Mouse (Mus musculus) cerebellum, adult 9-10 months (tissue): Measurements from ENCODE around the gene Keap1.
A peak's percentile ranks its signal among the peaks of the same experiment; 100 is the strongest.
"Not testable (repeated sequence)": the region's sequence is repeated elsewhere in the genome, so short reads cannot be mapped to it uniquely, and the experiment has no call there.

ENCODE experiments used
- DNase-seq: peaks from one replicate; pipeline ENCODE4 v3.0.0; 2022

The Keap1 gene

GRCm38 (mm10) chr9:21238733-21239464, at the start of gene Keap1:
Gene Keap1 (minus strand): TSS chr9:21239361.
- DNase-seq = peak; percentile 78

DNA sequence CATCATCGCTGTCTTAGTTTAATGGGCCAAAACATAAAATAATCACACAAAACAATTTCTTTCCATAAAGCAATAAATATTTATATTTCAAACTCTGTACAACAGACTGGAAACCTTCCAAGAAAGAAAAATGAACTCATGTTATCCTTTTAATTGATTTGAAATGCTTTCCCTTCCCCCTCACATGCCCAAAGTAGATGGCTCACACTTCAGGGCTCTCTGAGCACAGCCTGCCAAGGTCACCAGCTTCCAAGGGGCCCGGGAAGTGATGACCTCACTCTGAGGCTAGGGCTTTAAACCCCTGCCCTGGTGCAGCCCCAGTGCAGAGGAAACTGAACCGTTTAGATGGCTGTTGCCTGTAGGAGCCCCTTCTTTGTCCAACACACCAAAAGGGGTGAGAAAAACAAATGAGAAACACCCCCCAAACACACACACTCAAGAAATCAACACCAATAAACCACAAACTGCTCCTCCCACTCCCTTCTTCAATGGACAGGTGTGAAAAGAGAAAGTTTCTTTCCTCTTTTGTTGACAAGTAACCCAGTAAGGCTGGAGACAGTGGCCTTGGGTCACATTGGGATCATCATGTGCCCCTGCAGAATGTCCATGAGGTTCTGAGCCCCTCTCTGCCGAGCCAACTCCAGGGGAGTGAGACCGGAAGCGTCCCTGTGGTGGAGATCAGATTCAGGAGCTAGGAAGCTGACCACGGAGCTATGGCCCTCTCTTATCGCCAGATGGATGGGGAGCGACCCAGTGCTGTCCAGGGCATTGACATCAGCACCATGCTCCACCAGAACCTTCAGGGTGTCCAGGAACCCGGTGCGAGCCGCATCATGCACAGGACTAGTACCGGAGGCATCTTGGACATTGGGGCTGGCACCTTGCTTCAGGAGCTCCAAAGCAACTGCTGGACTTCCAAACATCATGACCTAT, 49.5 kb upstream of the Keap1 start:
- peak; percentile 62 for DNase-seq

- DNase-seq = peak; percentile 98
These were observed 48.6 kb upstream of the Keap1 start, which contains the start of gene Kri1 for GRCm38 (mm10) chr9:21287571-21288402. Gene Kri1 (minus strand): TSS chr9:21287969.

GRCm38 (mm10) chr9:21286753-21287152, 47.6 kb upstream of the Keap1 start:
- DNase-seq = no peak

- DNase-seq = no peak
These were observed 44.8 kb upstream of the Keap1 start for GRCm38 (mm10) chr9:21283994-21284393.

GRCm38 (mm10) chr9:21283591-21283990, 44.4 kb upstream of the Keap1 start:
- no peak for DNase-seq

DNA sequence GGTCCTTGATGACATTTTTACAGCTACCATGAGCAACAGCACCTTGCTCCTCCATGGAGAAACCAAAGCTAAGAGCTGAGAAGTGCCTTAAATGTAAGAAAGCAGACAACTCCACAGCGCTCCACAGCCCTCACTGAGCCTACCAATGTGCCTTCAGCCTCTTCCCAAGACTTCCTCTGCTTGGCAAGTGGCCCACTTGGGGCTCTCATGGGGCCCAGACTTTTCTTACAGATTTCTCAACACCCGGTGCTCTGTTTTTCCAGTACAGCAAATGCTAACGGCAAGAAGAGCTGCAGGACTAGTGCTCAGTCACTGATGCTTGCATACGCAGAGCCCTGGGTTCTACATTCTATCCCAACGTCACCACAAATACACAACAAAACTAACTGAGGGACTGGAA, 38.6 kb upstream of the Keap1 start:
- DNase-seq = no peak

DNA sequence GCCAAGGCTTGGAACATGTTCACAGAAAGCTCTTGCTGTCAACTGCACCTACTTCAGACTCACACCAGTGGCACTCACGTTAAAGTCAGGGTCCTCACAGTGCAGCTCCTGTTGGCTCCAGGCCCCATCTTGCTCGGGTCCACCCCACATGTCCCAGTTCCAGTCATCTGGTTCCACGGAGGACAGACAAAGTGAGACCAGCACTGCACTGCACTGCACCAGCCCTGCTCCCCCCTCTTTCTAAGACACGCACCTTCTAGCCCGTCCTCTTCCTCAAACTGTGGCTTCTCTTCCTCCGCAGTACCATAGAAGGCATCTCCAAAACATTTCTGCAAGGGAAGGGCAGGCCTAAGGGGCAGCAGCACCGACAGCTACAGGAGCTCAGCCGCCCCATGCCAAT, 37.1 kb upstream of the Keap1 start:
- no peak for DNase-seq

DNA sequence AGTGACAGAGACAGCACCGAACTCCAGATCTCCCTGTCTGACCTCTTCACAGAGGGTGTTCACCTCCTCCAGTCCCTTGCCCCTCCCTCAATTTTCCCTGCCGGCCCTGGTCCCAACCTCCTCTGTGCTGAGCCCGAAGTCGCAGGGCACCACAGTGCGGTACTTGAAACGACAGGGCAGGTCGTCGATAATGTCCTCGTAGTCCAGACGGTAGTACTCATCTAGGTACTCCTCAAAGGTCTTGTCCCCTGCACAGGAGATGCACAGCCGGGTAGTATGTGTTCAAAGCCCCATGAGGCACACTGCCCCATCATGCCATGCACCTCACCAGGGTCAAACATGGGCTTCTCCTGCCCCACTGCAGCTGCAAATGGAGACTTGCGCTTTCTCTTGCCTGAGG, 36.6 kb upstream of the Keap1 start:
- DNase-seq = no peak

GRCm38 (mm10) chr9:21275013-21275710, 36.0 kb upstream of the Keap1 start:
- DNase-seq = no peak

DNA sequence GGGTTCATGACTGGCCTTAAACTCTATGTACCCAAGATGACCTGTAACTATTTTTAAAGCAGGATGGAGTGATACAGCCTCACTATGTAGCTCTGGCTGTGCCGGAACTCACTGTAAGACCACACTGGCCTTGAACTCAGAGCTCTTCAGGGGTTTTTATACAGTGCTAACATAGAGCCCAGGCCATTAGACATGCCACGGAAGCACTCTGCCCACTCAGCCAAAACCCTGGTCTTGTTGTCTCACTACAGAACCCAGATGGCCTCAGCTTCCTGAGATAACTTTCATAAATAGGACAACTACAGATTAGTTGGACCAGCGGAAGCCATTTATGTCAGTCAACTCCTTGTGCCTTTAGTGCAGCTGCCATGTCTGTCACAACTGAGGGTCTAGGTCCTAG, 35.2 kb upstream of the Keap1 start:
- no peak for DNase-seq

DNA sequence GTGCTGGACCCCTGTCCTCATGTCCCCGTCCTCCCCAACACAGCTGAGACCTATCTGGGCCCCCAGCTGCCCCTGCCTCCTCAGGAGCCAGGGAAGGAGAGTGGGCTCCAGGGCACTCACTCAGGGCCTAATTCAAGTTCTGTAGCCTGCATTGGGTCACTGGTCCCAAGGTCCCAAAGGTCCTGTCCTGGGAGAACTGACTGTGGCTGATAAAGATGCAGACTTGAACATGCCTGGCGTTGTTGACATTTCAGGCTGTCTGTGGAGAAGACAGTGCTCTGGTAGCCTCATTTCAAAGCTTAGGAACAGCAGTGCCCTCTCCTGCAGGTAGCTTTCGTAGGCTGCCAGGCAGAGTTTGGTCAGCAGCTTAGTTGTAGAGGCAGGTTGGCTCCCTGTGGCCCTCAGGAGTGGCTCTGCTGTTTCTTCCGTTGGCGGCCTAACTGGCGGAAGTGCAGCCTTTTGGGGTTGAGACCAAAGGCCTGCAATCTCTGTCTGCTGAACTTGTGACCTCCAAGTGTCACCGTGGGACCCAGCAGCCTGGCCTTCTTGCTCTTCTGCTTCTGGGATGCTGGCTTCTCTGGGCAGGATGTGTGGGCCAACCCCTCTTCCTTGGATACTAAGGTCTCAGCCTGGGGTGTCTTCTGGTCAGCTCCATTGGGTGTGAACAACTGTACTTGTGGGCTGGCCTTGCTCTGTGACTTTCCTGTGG, 34.5 kb upstream of the Keap1 start:
- no peak for DNase-seq

- no peak for DNase-seq
These were observed 33.9 kb upstream of the Keap1 start for GRCm38 (mm10) chr9:21273094-21273493.

- DNase-seq = no peak
These were observed 33.2 kb upstream of the Keap1 start for GRCm38 (mm10) chr9:21272391-21272790.

DNA sequence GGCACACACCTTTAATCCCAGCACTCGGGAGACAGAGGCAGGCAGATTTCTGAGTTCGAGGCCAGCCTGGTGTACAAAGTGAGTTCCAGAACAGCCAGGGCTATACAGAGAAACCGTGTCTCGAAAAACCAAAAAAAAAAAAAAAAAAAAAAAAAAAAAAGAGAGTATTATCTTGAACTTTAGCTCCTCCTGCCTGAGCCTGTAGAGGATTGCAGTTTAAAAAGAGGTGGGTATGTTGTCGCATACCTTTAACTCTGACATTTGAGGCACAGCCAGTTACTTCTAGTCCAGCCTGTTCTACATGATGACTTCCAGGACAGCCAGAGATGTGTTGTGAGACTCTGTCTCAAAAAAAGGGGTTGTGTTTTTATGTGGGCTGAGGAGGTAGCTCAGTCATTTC, 30.4 kb upstream of the Keap1 start:
- not testable (repeated sequence) for DNase-seq

DNA sequence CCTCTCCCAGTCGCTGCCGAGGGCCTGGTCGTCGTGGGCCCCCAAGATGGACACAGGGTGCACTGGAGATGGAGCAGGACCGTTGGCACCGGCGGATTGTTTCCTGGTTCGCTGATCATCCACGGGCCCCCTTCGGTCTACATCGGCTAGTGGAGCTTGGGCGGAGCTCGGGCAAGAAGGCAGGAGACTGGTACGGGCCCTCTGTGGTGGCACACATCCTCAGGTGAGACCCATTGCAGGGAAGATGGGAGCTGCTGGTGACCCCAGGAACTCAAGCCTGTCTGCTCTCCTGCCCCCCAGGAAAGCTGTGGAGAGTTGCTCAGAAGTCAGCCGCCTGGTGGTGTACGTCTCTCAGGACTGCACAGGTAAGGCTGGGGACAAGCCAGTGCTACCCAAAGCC, 29.1 kb upstream of the Keap1 start:
- DNase-seq = no peak

- DNase-seq = no peak
These were observed 27.7 kb upstream of the Keap1 start for GRCm38 (mm10) chr9:21266889-21267288.

DNA sequence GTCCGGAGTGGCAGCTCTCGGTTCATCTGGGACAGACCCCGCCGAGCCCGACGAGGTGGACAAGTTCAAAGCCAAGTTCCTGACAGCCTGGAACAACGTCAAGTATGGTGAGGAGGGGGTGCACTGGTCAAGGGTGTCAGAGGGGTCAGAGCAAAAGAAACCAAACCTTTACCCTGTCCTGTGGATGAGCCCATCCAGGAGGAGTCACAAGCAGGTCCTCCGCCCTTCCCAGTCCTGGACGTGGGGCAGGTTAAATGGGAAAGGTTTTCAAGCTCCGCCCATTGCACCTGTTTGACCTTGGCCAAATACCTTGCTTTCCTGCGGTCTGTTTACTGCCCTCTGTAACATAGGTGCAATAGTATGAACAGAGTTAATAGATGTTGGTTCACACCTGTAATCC, 26.4 kb upstream of the Keap1 start:
- DNase-seq = peak; percentile 73

DNA sequence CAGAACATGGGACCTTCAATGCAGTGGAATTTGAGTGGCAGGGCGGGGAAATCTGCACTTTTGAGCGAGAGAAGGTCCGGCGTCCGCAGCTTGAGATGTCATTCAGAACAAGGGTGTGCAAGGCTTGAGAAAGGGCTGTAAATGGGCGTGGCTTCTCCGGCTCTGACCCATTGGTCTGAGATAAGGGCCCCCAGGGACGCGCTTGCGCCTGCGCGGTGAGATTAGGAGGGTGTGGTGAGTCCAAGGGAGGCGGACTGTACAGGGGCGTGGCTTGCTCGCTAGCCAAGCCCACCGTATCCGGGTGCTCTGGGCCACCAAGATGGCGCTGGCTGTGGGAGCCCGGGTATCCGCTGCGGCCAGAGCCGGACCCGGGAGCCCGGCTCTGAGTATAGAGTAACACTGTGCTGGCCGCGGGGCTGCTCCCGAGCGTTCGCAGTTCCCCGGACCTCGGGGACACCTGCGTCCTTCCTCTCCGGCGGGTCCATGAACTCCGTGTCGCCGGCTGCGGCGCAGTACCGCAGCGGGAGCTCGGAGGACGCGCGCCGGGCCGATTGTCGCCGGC, 25.9 kb upstream of the Keap1 start, which contains the start of gene Atg4d:
TSS of gene Atg4d (plus strand) at position 294 of the 562 bp plus-strand sequence.
- DNase-seq = peak; percentile 99

- no peak for DNase-seq
These were observed 25.3 kb upstream of the Keap1 start for GRCm38 (mm10) chr9:21264272-21264999.

GRCm38 (mm10) chr9:21261831-21262230, 22.7 kb upstream of the Keap1 start:
- DNase-seq = no peak
